Mouse (Mus musculus) C2C12 (cell line): ENCODE data around the gene Dpy30.

Experiments
- CEBPB ChIP-seq: IDR thresholded peaks from one replicate; pipeline ENCODE4 v1.6.1; 2011; ENCODE audit warnings: low read depth, mild to moderate bottlenecking, control low read depth, moderate library complexity
- CTCF ChIP-seq: IDR thresholded peaks from one replicate; pipeline ENCODE4 v1.5.1; 2011; ENCODE audit not compliant: control insufficient read depth, insufficient read depth, insufficient read length
- FOSL1 ChIP-seq: IDR thresholded peaks from one replicate; pipeline ENCODE4 v1.8.0; 2011; ENCODE audit warnings: mild to moderate bottlenecking, low read length; ENCODE audit not compliant: poor library complexity, insufficient read depth, severe bottlenecking
- MAX ChIP-seq: IDR thresholded peaks from one replicate; pipeline ENCODE4 v1.6.1; 2011; ENCODE audit warnings: mild to moderate bottlenecking, control low read depth
- MYOD1 ChIP-seq: IDR thresholded peaks from one replicate; pipeline ENCODE4 v1.6.1; 2011; ENCODE audit warnings: low read depth; ENCODE audit not compliant: control insufficient read depth, insufficient read length
- MYOG ChIP-seq: IDR thresholded peaks from one replicate; pipeline ENCODE4 v1.6.1; 2011; ENCODE audit not compliant: control insufficient read depth, insufficient read length; ENCODE audit errors: extremely low read depth
- USF1 ChIP-seq: IDR thresholded peaks from one replicate; pipeline ENCODE4 v1.6.1; 2011; ENCODE audit warnings: low read depth, mild to moderate bottlenecking, control low read depth, moderate library complexity

DNA sequence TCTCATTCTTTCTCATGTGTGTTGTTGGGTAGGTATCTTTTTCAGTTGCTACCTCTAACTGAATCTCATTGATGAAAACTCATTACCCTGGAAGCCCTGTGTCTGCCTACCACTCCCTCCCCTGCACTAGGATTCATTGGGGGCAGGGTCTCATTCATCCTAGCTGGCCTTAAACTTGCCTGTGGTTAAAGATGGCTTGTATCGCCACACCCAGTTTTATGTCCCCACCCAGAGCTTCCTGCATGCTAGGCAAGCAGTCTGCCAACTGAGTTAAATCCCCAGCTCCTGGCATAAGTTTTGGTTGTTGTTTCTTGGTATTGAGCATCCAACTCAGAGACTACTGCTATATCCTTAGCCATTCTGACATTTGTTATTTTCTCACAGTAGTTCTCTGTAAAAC is 39.8 kb upstream of the Dpy30 start:
- TF ChIP-seq CTCF (no peak), FOSL1 (no peak), MYOD1 (no peak), USF1 (no peak), MAX (no peak), CEBPB (no peak), MYOG (no peak)
